Mouse (Mus musculus): ENCODE results near the gene Dars.

DNA sequence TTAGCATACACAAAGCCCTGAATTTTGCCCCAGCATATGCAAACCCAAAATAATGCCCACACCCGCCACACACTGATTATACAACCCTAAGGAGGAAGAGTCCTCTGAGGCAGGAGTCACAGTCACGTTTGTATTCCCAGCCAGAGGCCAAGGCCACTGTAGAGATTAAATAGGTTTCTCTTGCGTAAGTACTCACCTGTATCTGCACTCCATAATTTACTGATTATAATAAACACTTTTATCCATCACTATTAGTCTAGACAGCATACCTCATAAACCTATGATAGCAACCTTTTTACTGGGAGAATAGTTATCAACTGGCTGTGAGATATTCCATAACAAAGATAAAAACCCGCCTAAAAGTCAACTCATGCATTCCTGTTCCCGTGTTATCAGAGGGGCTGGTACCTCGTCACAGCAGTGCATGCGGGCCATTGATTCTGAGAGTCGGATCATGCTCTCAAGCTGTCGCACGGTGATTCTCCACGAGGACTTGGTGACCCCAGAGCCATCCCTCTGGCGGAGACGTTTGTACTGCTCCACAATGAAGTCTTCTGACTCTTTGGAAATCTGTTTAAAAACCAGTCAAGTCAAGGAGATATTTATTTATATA, 79.4 kb downstream of the Dars start:
- TF ChIP-seq POLR2A (IDR thresholded peaks at IDR 0.05; ENCODE audit: insufficient read length, low read depth) (no peak), CEBPB (IDR thresholded peaks at IDR 0.05; ENCODE audit: insufficient read depth, poor library complexity, severe bottlenecking) (no peak), MAX (IDR thresholded peaks at IDR 0.05; ENCODE audit: low read depth) (no peak), E2F4 (IDR thresholded peaks at IDR 0.05; ENCODE audit: insufficient read depth) (no peak), MYOG (IDR thresholded peaks at IDR 0.05; ENCODE audit: control insufficient read depth in 1 of 3, insufficient read depth in 1 of 3, insufficient read length in 2 of 3, low read depth in 2 of 3) (no peak), POLR2AphosphoS2 (IDR thresholded peaks at IDR 0.05; ENCODE audit: insufficient read length, low read depth) (no peak), TCF12 (IDR thresholded peaks at IDR 0.05; ENCODE audit: insufficient read depth, poor library complexity, severe bottlenecking) (no peak), TCF3 (IDR thresholded peaks at IDR 0.05; ENCODE audit: insufficient read length, low read depth) (no peak), USF1 (IDR thresholded peaks at IDR 0.05; ENCODE audit: low read depth) (no peak), SRF (IDR thresholded peaks at IDR 0.05; ENCODE audit: control insufficient read depth, insufficient read length, low read depth) (no peak), MYOD1 (IDR thresholded peaks at IDR 0.05; ENCODE audit: control insufficient read depth in 1 of 3, insufficient read length in 2 of 3, low read depth in 2 of 3) (no peak)

Measured in myocyte (in vitro differentiated cells).